Mouse (Mus musculus) spleen, adult 2 months (tissue): ENCODE results near the gene Gm8947.

ENCODE experiments used
- CTCF ChIP-seq: fragments of 200-500 bp; IDR thresholded peaks from 2 replicates; pipeline ENCODE4 v1.5.1; 2011; ENCODE audit warnings: mild to moderate bottlenecking, inconsistent platforms; ENCODE audit not compliant: insufficient read depth, insufficient read length, insufficient replicate concordance; ENCODE audit errors: extremely low read depth
- POLR2A ChIP-seq: fragments of 200-500 bp; IDR thresholded peaks from 2 replicates; pipeline ENCODE4 v1.6.1; 2011; ENCODE audit warnings: low read depth, low read length, inconsistent platforms

- TF ChIP-seq CTCF (no peak), POLR2A (no peak)
Measured at GRCm38 (mm10) chr1:151233756-151234155, 41.6 kb downstream of the Gm8947 start.
